Mouse (Mus musculus) stomach, postnatal 0 days (tissue): Measurements from ENCODE around the gene Nomo1. TPM values are rescaled to one million over a fixed set of nuclear protein-coding genes. Genes with fewer than 3 reads are reported as not detected.

ENCODE experiments used
- ATAC-seq: fragments of 200-750 bp; cut with Nextera tagmentation; 2 replicates; pipeline ENCODE4 v1.8.0; 2017; ENCODE audit not compliant: low FRiP score, low TSS enrichment
- DNase-seq: peaks from one replicate; pipeline ENCODE4 v3.0.0-alpha.2; 2016; ENCODE audit warnings: low spot score
- H3K27ac ChIP-seq: fragments of 300-500 bp; sonication (generic); replicated peaks from 2 replicates; pipeline ENCODE4 v1.5.1; 2014; ENCODE audit warnings: mild to moderate bottlenecking, control low read depth
- H3K27me3 ChIP-seq: fragments of 300-500 bp; sonication (generic); 2 replicates; pipeline ENCODE4 v1.6.1; 2014; ENCODE audit warnings: low read length; ENCODE audit not compliant: control insufficient read depth, insufficient read depth
- H3K36me3 ChIP-seq: fragments of 300-500 bp; sonication (generic); 2 replicates; pipeline ENCODE4 v1.6.1; 2014; ENCODE audit warnings: low read length, mixed read lengths; ENCODE audit not compliant: control insufficient read depth, insufficient read depth
- H3K4me1 ChIP-seq: fragments of 300-500 bp; sonication (generic); replicated peaks from 2 replicates; pipeline ENCODE4 v1.6.1; 2014; ENCODE audit warnings: antibody characterized with exemption; ENCODE audit not compliant: control insufficient read depth, insufficient read depth
- H3K4me2 ChIP-seq: fragments of 300-500 bp; sonication (generic); replicated peaks from 2 replicates; pipeline ENCODE4 v1.6.1; 2014; ENCODE audit warnings: low read depth, mild to moderate bottlenecking, control low read depth, moderate library complexity
- H3K4me3 ChIP-seq: fragments of 300-500 bp; sonication (generic); 2 replicates; pipeline ENCODE4 v1.5.1; 2014; ENCODE audit warnings: low read depth, low read length, control low read depth
- H3K9ac ChIP-seq: fragments of 300-500 bp; sonication (generic); 2 replicates; pipeline ENCODE4 v1.6.1; 2014; ENCODE audit warnings: mild to moderate bottlenecking, low read length, control low read depth, mixed read lengths
- H3K9me3 ChIP-seq: fragments of 300-500 bp; sonication (generic); 2 replicates; pipeline ENCODE4 v1.6.1; 2016; ENCODE audit warnings: low read length; ENCODE audit not compliant: control insufficient read depth
- CTCF ChIP-seq: IDR thresholded peaks from 2 replicates; pipeline ENCODE4 v1.5.1; 2016; ENCODE audit warnings: antibody characterized with exemption, low read depth, mild to moderate bottlenecking, moderate library complexity
- EP300 ChIP-seq: optimal IDR thresholded peaks from 2 replicates; pipeline ENCODE3; 2016; ENCODE audit warnings: antibody characterized with exemption
- WGBS: fragments of 180-500 bp; shearing (Covaris S2); extraction: QIAGEN DNeasy Blood & Tissue Kit; methylation state at CpG from one replicate; pipeline ENCODE4 v1.1.7; 2014; 5-methylcytosine and 5-hydroxymethylcytosine counted together
- polyA plus RNA-seq: library from polyadenylated mRNA; unstranded; fragments of >200 nt; fragmentation: Nextera tagmentation; extraction: Ambion mirVana; gene quantifications from 2 replicates; pipeline ENCODE4 v1.2.1, GENCODE M21; 2015

Nomo1 gene
- polyA plus RNA-seq, 1 experiment from 2014 or later = 20.3 TPM

- Histone ChIP-seq H3K27me3 (no peaks in the 10 kb centered on the region), H3K4me1 (no peaks in the 10 kb centered on the region), H3K36me3 (no peaks in the 10 kb centered on the region), H3K27ac (no peak overlapping the region), H3K4me3 (no peak overlapping the region), H3K4me2 (no peak overlapping the region), H3K9me3 (no peaks in the 10 kb centered on the region), H3K9ac (no peak overlapping the region)
- ATAC-seq = peak; percentile 45; the same call in 1 of the 2 replicates
- TF ChIP-seq CTCF = peak; percentile 91
- TF ChIP-seq EP300 = no peak
- DNase-seq = peak; percentile 72
- WGBS = 5% methylated on average over 5 of the region's 5 CpGs
These were observed 23.9 kb upstream of the Nomo1 start for GRCm38 (mm10) chr7:46009578-46009977.

- H3K27ac ChIP-seq = no peak overlapping the region
- no peaks in the 10 kb centered on the region for H3K9me3 ChIP-seq
- no peak for ATAC-seq
- no peaks in the 10 kb centered on the region for H3K36me3 ChIP-seq
- no peaks in the 10 kb centered on the region for H3K27me3 ChIP-seq
- no peak overlapping the region for H3K9ac ChIP-seq
- no peak for DNase-seq
- TF ChIP-seq CTCF (no peak), EP300 (no peak)
- H3K4me2 ChIP-seq = no peak overlapping the region
- no peaks in the 10 kb centered on the region for H3K4me1 ChIP-seq
- no peak overlapping the region for H3K4me3 ChIP-seq
These were observed 21.4 kb upstream of the Nomo1 start for GRCm38 (mm10) chr7:46012121-46012520.

- no peak for TF ChIP-seq CTCF
- no peak for TF ChIP-seq EP300
- Histone ChIP-seq H3K27me3 (no peaks in the 10 kb centered on the region), H3K9ac (no peak overlapping the region), H3K4me1 (no peaks in the 10 kb centered on the region), H3K27ac (peak overlapping the region; percentile 53; the same call in 1 of the 2 replicates), H3K9me3 (no peaks in the 10 kb centered on the region), H3K4me3 (no peak overlapping the region), H3K4me2 (no peak overlapping the region), H3K36me3 (no peaks in the 10 kb centered on the region)
- peak; percentile 84 for ATAC-seq
- 16% methylated on average over 9 of the region's 9 CpGs for WGBS
- peak; percentile 79 for DNase-seq
These were observed 20.1 kb upstream of the Nomo1 start for GRCm38 (mm10) chr7:46013266-46014010.

- Histone ChIP-seq H3K4me1 (no peaks in the 10 kb centered on the region), H3K27ac (no peak overlapping the region), H3K36me3 (no peaks in the 10 kb centered on the region), H3K9me3 (no peaks in the 10 kb centered on the region), H3K27me3 (no peaks in the 10 kb centered on the region), H3K4me2 (no peak overlapping the region), H3K4me3 (no peak overlapping the region), H3K9ac (no peak overlapping the region)
- ATAC-seq = 0 out of 2 replicates have a peak, but pooled peaks have one; percentile 35
- 44% methylated on average over 3 of the region's 3 CpGs for WGBS
- DNase-seq = no peak
- no peak for TF ChIP-seq CTCF
- no peak for TF ChIP-seq EP300
These were observed 13.9 kb upstream of the Nomo1 start for GRCm38 (mm10) chr7:46019594-46019993.

- no peaks in the 10 kb centered on the region for H3K27me3 ChIP-seq
- no peak overlapping the region for H3K4me3 ChIP-seq
- H3K9me3 ChIP-seq = no peaks in the 10 kb centered on the region
- no peaks in the 10 kb centered on the region for H3K36me3 ChIP-seq
- H3K9ac ChIP-seq = no peak overlapping the region
- WGBS = 40% methylated on average over 4 of the region's 4 CpGs
- H3K4me2 ChIP-seq = no peak overlapping the region
- no peak for TF ChIP-seq CTCF
- TF ChIP-seq EP300 = no peak
- ATAC-seq = no peak
- H3K27ac ChIP-seq = no peak overlapping the region
- DNase-seq = no peak
- no peaks in the 10 kb centered on the region for H3K4me1 ChIP-seq
These were observed 11.5 kb upstream of the Nomo1 start for GRCm38 (mm10) chr7:46021951-46022350.

GRCm38 (mm10) chr7:46025436-46025835 lies 8.1 kb upstream of the Nomo1 start:
- no peak overlapping the region for H3K4me2 ChIP-seq
- WGBS = 76% methylated on average over 9 of the region's 9 CpGs
- H3K27ac ChIP-seq = no peak overlapping the region
- no peak overlapping the region for H3K4me3 ChIP-seq
- H3K36me3 ChIP-seq = no peaks in the 10 kb centered on the region
- no peak for ATAC-seq
- no peaks in the 10 kb centered on the region for H3K4me1 ChIP-seq
- no peaks in the 10 kb centered on the region for H3K9me3 ChIP-seq
- TF ChIP-seq EP300 (no peak), CTCF (no peak)
- no peak overlapping the region for H3K9ac ChIP-seq
- H3K27me3 ChIP-seq = no peaks in the 10 kb centered on the region
- no peak for DNase-seq
